Mouse (Mus musculus): ENCODE results near the gene Pitpnm1. TPM values are rescaled to one million over a fixed set of nuclear protein-coding genes. Genes with fewer than 3 reads are reported as not detected.
A peak's percentile ranks its signal among the peaks of the same experiment; 100 is the strongest.

The Pitpnm1 gene
- polyA plus RNA-seq, 1 experiment = 357 TPM

GRCm38 (mm10) chr19:4102049-4102448, 2.3 kb downstream of the Pitpnm1 start:
- Histone ChIP-seq H3K36me3 (ENCODE audit: control insufficient read depth, insufficient read depth, low read length) (no peaks in the 10 kb centered on the region), H3K27ac (ENCODE audit: control insufficient read depth, insufficient read depth, low read length) (no peak overlapping the region), H3K4me3 (ENCODE audit: control insufficient read depth, insufficient read depth, low read length) (no peak overlapping the region), H3K4me1 (replicated peaks; ENCODE audit: control insufficient read depth, insufficient read depth, low read length) (peaks cover 57% of the 10 kb centered on the region), H3K27me3 (ENCODE audit: control insufficient read depth, insufficient read depth, low read length) (no peaks in the 10 kb centered on the region)
- whole genome bisulfite sequencing = 97% methylated on average over 2 of the region's 2 CpGs
- TF ChIP-seq CTCF (IDR thresholded peaks at IDR 0.05; ENCODE audit: borderline replicate concordance, control insufficient read depth, extremely low read depth, insufficient read depth, low read length, poor library complexity) (no peak), POLR2A (IDR thresholded peaks at IDR 0.05; ENCODE audit: control insufficient read depth, extremely low read depth, insufficient read depth, low read length, poor library complexity) (no peak)
- no peak for DNase-seq

GRCm38 (mm10) chr19:4102626-4103025, 2.8 kb downstream of the Pitpnm1 start:
- no peak overlapping the region for H3K4me3 ChIP-seq (ENCODE audit: control insufficient read depth, insufficient read depth, low read length)
- peaks cover 54% of the 10 kb centered on the region for H3K4me1 ChIP-seq (replicated peaks; ENCODE audit: control insufficient read depth, insufficient read depth, low read length)
- TF ChIP-seq POLR2A (IDR thresholded peaks at IDR 0.05; ENCODE audit: control insufficient read depth, extremely low read depth, insufficient read depth, low read length, poor library complexity) = no peak
- no peak for TF ChIP-seq CTCF (IDR thresholded peaks at IDR 0.05; ENCODE audit: borderline replicate concordance, control insufficient read depth, extremely low read depth, insufficient read depth, low read length, poor library complexity)
- 98% methylated on average over 12 of the region's 12 CpGs for WGBS
- H3K27me3 ChIP-seq (ENCODE audit: control insufficient read depth, insufficient read depth, low read length) = no peaks in the 10 kb centered on the region
- no peak for DNase-seq
- H3K36me3 ChIP-seq (ENCODE audit: control insufficient read depth, insufficient read depth, low read length) = no peaks in the 10 kb centered on the region
- H3K27ac ChIP-seq (ENCODE audit: control insufficient read depth, insufficient read depth, low read length) = no peak overlapping the region

GRCm38 (mm10) chr19:4103294-4103693, 3.5 kb downstream of the Pitpnm1 start:
- Histone ChIP-seq H3K36me3 (ENCODE audit: control insufficient read depth, insufficient read depth, low read length) (no peaks in the 10 kb centered on the region), H3K27me3 (ENCODE audit: control insufficient read depth, insufficient read depth, low read length) (no peaks in the 10 kb centered on the region), H3K4me1 (replicated peaks; ENCODE audit: control insufficient read depth, insufficient read depth, low read length) (peaks cover 49% of the 10 kb centered on the region), H3K27ac (ENCODE audit: control insufficient read depth, insufficient read depth, low read length) (peak overlapping the region; percentile 56; the same call in 1 of the 2 replicates), H3K4me3 (ENCODE audit: control insufficient read depth, insufficient read depth, low read length) (no peak overlapping the region)
- DNase-seq = no peak
- TF ChIP-seq CTCF (IDR thresholded peaks at IDR 0.05; ENCODE audit: borderline replicate concordance, control insufficient read depth, extremely low read depth, insufficient read depth, low read length, poor library complexity) (no peak), POLR2A (IDR thresholded peaks at IDR 0.05; ENCODE audit: control insufficient read depth, extremely low read depth, insufficient read depth, low read length, poor library complexity) (no peak)
- WGBS = 97% methylated on average over 18 of the region's 18 CpGs

GRCm38 (mm10) chr19:4103792-4104191, 4.0 kb downstream of the Pitpnm1 start:
- Histone ChIP-seq H3K4me3 (ENCODE audit: control insufficient read depth, insufficient read depth, low read length) (no peak overlapping the region), H3K4me1 (replicated peaks; ENCODE audit: control insufficient read depth, insufficient read depth, low read length) (peaks cover 44% of the 10 kb centered on the region), H3K27me3 (ENCODE audit: control insufficient read depth, insufficient read depth, low read length) (no peaks in the 10 kb centered on the region), H3K36me3 (ENCODE audit: control insufficient read depth, insufficient read depth, low read length) (no peaks in the 10 kb centered on the region), H3K27ac (ENCODE audit: control insufficient read depth, insufficient read depth, low read length) (peak overlapping the region; percentile 56)
- no peak for DNase-seq
- TF ChIP-seq CTCF (IDR thresholded peaks at IDR 0.05; ENCODE audit: borderline replicate concordance, control insufficient read depth, extremely low read depth, insufficient read depth, low read length, poor library complexity) = no peak
- no peak for TF ChIP-seq POLR2A (IDR thresholded peaks at IDR 0.05; ENCODE audit: control insufficient read depth, extremely low read depth, insufficient read depth, low read length, poor library complexity)
- 54% methylated on average over 3 of the region's 3 CpGs for WGBS

GRCm38 (mm10) chr19:4104675-4105194, 4.9 kb downstream of the Pitpnm1 start:
- TF ChIP-seq CTCF (IDR thresholded peaks at IDR 0.05; ENCODE audit: borderline replicate concordance, control insufficient read depth, extremely low read depth, insufficient read depth, low read length, poor library complexity) (no peak), POLR2A (IDR thresholded peaks at IDR 0.05; ENCODE audit: control insufficient read depth, extremely low read depth, insufficient read depth, low read length, poor library complexity) (no peak)
- no peaks in the 10 kb centered on the region for H3K36me3 ChIP-seq (ENCODE audit: control insufficient read depth, insufficient read depth, low read length)
- WGBS = 96% methylated on average over 16 of the region's 16 CpGs
- no peak overlapping the region for H3K27ac ChIP-seq (ENCODE audit: control insufficient read depth, insufficient read depth, low read length)
- no peak overlapping the region for H3K4me3 ChIP-seq (ENCODE audit: control insufficient read depth, insufficient read depth, low read length)
- no peak for DNase-seq
- peaks cover 35% of the 10 kb centered on the region for H3K4me1 ChIP-seq (replicated peaks; ENCODE audit: control insufficient read depth, insufficient read depth, low read length)
- no peaks in the 10 kb centered on the region for H3K27me3 ChIP-seq (ENCODE audit: control insufficient read depth, insufficient read depth, low read length)

GRCm38 (mm10) chr19:4106654-4107053, 6.9 kb downstream of the Pitpnm1 start:
- Histone ChIP-seq H3K27me3 (ENCODE audit: control insufficient read depth, insufficient read depth, low read length) (no peaks in the 10 kb centered on the region), H3K4me3 (ENCODE audit: control insufficient read depth, insufficient read depth, low read length) (no peak overlapping the region), H3K36me3 (ENCODE audit: control insufficient read depth, insufficient read depth, low read length) (0 out of 2 replicates have a peak, but pooled peaks cover under 1% of the 10 kb centered on the region), H3K27ac (ENCODE audit: control insufficient read depth, insufficient read depth, low read length) (no peak overlapping the region), H3K4me1 (replicated peaks; ENCODE audit: control insufficient read depth, insufficient read depth, low read length) (peaks cover 19% of the 10 kb centered on the region)
- TF ChIP-seq CTCF (IDR thresholded peaks at IDR 0.05; ENCODE audit: borderline replicate concordance, control insufficient read depth, extremely low read depth, insufficient read depth, low read length, poor library complexity) = no peak
- TF ChIP-seq POLR2A (IDR thresholded peaks at IDR 0.05; ENCODE audit: control insufficient read depth, extremely low read depth, insufficient read depth, low read length, poor library complexity) = no peak
- 99% methylated on average over 14 of the region's 14 CpGs for WGBS
- DNase-seq = no peak

GRCm38 (mm10) chr19:4108535-4108934, 8.7 kb downstream of the Pitpnm1 start:
- Histone ChIP-seq H3K36me3 (ENCODE audit: control insufficient read depth, insufficient read depth, low read length) (peaks cover 13% of the 10 kb centered on the region; the same call in 1 of the 2 replicates), H3K4me1 (replicated peaks; ENCODE audit: control insufficient read depth, insufficient read depth, low read length) (peaks cover 23% of the 10 kb centered on the region), H3K27ac (ENCODE audit: control insufficient read depth, insufficient read depth, low read length) (no peak overlapping the region), H3K4me3 (ENCODE audit: control insufficient read depth, insufficient read depth, low read length) (no peak overlapping the region), H3K27me3 (ENCODE audit: control insufficient read depth, insufficient read depth, low read length) (no peaks in the 10 kb centered on the region)
- WGBS = 91% methylated on average over 9 of the region's 9 CpGs
- no peak for TF ChIP-seq CTCF (IDR thresholded peaks at IDR 0.05; ENCODE audit: borderline replicate concordance, control insufficient read depth, extremely low read depth, insufficient read depth, low read length, poor library complexity)
- TF ChIP-seq POLR2A (IDR thresholded peaks at IDR 0.05; ENCODE audit: control insufficient read depth, extremely low read depth, insufficient read depth, low read length, poor library complexity) = no peak
- no peak for DNase-seq
